Mouse (Mus musculus) megakaryocyte, embryonic 14.5 days (primary cell): ENCODE measurements at regions not wholly inside any gene's neighbourhood (a gene's known extent, or its start where the extent isn't known, plus 50 kb on each side); places are given as distances from the start of the nearest gene placed in this dataset.

Experiments
- FLI1 ChIP-seq: IDR thresholded peaks from 2 replicates; pipeline ENCODE4 v1.6.1; 2012; ENCODE audit warnings: low read length, inconsistent platforms, mixed read lengths
- GATA1 ChIP-seq: IDR thresholded peaks from 3 replicates; pipeline ENCODE4 v1.6.1; 2012; ENCODE audit warnings: mixed read lengths, low read length, inconsistent platforms, borderline replicate concordance

DNA sequence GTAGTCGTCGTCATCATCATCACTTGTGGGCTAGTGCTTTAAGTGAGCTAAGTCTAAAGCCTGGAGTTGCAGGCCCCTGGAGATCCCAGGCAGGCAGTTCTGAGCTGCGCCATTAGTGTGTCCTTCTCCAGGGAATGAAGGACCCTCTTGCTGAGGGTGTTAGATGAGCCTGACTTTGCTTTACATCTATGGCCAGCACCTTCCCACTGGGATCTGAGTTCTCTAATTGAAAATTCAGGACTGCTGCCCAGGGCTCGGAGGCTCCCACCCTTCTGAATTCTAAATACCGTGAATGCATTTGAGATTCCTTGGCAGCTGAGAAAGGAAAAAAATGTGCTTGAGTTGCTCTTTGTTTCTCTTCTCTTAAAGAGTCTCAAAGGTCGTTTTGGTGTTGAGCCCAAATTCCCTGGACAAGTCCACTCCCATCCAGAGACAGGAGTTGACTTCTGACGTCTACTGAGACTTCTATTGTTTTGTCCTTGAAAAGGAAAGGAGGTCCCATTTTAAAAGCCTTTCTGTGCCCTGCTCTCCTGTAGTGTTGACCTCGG, 335.9 kb downstream of the 1810013L24Rik start:
- TF ChIP-seq GATA1: no peak
- no peak for TF ChIP-seq FLI1
